Mouse (Mus musculus) bone marrow macrophage, adult 2 months (primary cell): ENCODE measurements around the gene Slco1c1. TPM values are rescaled to one million over a fixed set of nuclear protein-coding genes. Genes with fewer than 3 reads are reported as not detected.

Experiments used
- H3K27ac ChIP-seq: 2 replicates; pipeline ENCODE4 v1.5.1; 2012; ENCODE audit warnings: low read depth, low read length; ENCODE audit not compliant: insufficient read depth
- H3K4me1 ChIP-seq: 2 replicates; pipeline ENCODE4 v1.6.1; 2012; ENCODE audit warnings: low read length; ENCODE audit not compliant: control insufficient read depth, insufficient read depth
- H3K4me3 ChIP-seq: 2 replicates; pipeline ENCODE4 v1.5.1; 2012; ENCODE audit warnings: mild to moderate bottlenecking, low read length, moderate library complexity; ENCODE audit not compliant: insufficient read depth
- CTCF ChIP-seq: IDR thresholded peaks from 2 replicates; pipeline ENCODE4 v1.5.1; 2012; ENCODE audit warnings: low read depth, mild to moderate bottlenecking, low read length, moderate library complexity
- POLR2A ChIP-seq: IDR thresholded peaks from 2 replicates; pipeline ENCODE4 v1.6.1; 2012; ENCODE audit warnings: mild to moderate bottlenecking, low read depth, low read length, borderline replicate concordance
- polyA plus RNA-seq: library from polyadenylated mRNA; stranded (reverse); fragments of >200 nt; gene quantifications from 2 replicates; pipeline ENCODE4 v1.2.4, GENCODE M21; 2012; ENCODE audit not compliant: missing spikeins, insufficient read depth, insufficient read length

Gene Slco1c1
- polyA plus RNA-seq, 1 experiment, result not detected

GRCm38 (mm10) chr6:141522541-141522940, 1.6 kb upstream of the Slco1c1 start:
- Histone ChIP-seq H3K27ac (no peak overlapping the region), H3K4me1 (no peaks in the 10 kb centered on the region), H3K4me3 (no peak overlapping the region)
- TF ChIP-seq CTCF, result no peak
- TF ChIP-seq POLR2A, result no peak

DNA sequence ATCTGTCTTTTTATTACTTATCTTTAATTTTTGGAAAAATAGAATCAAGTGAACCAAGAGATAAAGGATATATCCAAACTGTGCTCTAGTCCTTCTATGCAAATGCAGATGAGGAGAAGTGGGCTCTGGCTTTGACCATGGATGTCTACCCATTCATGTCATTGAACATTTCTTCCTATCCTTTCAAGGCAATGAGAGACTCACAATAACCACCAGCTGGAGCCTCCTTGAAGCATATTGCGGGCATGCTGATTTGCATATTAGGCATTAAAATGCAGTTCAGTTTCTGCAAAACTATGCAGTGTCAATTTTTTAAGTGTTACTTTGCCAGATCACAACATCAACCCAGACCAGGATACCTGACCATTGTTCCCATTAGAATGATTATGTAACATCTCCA, 1.6 kb downstream of the Slco1c1 start:
- no peak for TF ChIP-seq CTCF
- no peak for TF ChIP-seq POLR2A
- Histone ChIP-seq H3K4me3 (no peak overlapping the region), H3K4me1 (no peaks in the 10 kb centered on the region), H3K27ac (no peak overlapping the region)

DNA sequence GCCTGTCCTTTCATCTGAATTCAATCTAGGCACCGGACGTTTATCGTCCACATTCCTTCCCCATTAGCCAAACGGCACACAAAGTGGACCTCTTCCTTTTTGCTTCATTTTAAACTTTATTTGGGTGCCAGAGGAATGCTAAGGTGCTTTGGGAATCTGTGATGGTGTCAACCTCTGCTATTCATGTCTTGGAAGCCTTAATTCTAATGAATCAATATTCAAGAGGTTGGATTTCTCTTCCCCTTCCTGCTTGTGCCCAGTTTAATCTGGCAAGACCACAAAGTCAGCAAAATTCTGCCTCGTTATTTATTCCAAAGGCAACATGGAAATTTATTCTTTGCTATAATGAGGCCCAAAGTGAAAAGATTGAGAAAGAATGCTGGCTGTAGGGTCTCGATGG, 6.7 kb downstream of the Slco1c1 start:
- H3K27ac ChIP-seq, result no peak overlapping the region
- no peak overlapping the region for H3K4me3 ChIP-seq
- TF ChIP-seq POLR2A (no peak), CTCF (no peak)
- no peaks in the 10 kb centered on the region for H3K4me1 ChIP-seq

GRCm38 (mm10) chr6:141537298-141537697, 13.1 kb downstream of the Slco1c1 start:
- Histone ChIP-seq H3K4me1 (no peaks in the 10 kb centered on the region), H3K27ac (no peak overlapping the region), H3K4me3 (no peak overlapping the region)
- no peak for TF ChIP-seq POLR2A
- TF ChIP-seq CTCF, result no peak

- TF ChIP-seq POLR2A (no peak), CTCF (no peak)
- no peak overlapping the region for H3K27ac ChIP-seq
- H3K4me3 ChIP-seq, result no peak overlapping the region
- no peaks in the 10 kb centered on the region for H3K4me1 ChIP-seq
Measured at GRCm38 (mm10) chr6:141541136-141541535, 17.0 kb downstream of the Slco1c1 start.

DNA sequence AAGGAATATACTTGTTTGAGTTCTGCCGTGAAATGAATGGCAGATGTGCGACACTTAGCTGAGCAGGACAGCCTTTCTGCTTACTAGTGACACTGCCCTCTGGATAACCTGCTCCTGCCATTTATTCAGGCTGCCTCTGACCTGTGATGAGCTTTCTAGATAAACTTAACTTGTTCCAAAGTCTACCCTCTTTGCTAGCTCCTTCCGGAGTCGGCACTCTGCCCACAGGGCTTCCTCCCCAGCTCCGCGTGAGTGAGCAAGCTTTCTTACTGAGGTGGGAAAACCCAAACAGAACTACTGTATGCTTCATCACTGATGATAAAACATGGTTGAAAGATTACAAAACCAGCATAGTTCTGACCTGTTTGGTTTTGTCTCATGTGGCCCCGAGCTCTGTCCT, 19.2 kb downstream of the Slco1c1 start:
- Histone ChIP-seq H3K27ac (no peak overlapping the region), H3K4me3 (no peak overlapping the region)
- TF ChIP-seq POLR2A (no peak), CTCF (no peak)

GRCm38 (mm10) chr6:141558118-141558517, 34.0 kb downstream of the Slco1c1 start:
- Histone ChIP-seq H3K4me3 (no peak overlapping the region), H3K4me1 (no peaks in the 10 kb centered on the region), H3K27ac (no peak overlapping the region)
- no peak for TF ChIP-seq POLR2A
- no peak for TF ChIP-seq CTCF

More for the DNA sequence above, 19.2 kb downstream of the Slco1c1 start:
- no peaks in the 10 kb centered on the region for H3K4me1 ChIP-seq

DNA sequence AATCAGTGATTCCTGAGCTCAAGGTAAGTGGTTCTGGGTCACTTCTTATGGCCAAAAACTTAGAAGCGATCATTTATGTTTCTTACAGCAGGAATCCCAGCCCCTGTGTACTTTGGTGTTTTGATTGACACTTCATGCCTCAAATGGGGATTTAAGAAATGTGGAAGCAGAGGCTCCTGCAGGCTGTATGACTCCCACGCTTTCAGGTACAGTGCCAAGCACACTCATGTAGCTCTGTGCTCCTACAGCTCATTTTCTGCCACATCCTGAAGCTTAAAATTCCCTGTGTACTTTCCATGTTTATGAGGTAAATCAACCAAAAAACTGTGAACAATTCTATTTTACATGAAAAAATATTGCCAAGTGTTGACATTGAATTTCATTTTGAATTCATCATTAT, 43.2 kb downstream of the Slco1c1 start:
- TF ChIP-seq CTCF (no peak), POLR2A (no peak)
- H3K4me1 ChIP-seq, result no peaks in the 10 kb centered on the region
- H3K27ac ChIP-seq, result no peak overlapping the region
- H3K4me3 ChIP-seq, result no peak overlapping the region

DNA sequence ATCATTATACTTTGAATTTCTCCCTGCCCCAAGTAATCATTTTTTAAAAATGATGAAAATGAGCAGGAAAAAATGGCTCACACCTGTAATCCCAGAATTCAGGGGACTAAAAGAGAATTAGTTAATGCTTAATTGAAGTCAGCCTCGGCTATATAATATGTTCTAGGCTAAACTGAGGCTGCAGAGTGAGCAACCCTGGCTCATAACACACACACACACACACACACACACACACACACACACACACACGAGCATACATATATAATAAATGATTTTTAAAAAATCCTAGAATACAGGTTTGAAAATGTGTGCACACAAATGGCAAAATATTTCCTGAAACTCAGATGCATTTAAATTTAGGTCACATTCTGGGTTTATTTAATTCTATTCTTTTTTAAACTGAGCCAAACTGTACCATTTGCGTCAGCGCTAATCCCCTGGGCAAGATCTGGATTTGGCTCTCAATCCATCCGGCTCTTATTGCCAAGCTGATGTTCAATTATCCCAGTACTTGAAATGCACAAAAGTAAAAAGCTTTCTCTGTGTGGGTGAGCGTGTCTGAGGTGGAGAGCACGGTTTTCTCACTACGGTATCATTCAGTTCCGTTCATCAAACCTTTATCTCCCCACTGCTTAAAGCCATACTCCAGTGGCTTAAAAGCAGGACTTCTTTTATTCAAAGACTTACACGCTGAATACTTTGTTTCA, 43.8 kb downstream of the Slco1c1 start:
- H3K4me3 ChIP-seq, result no peak overlapping the region
- no peak overlapping the region for H3K27ac ChIP-seq
- TF ChIP-seq CTCF (no peak), POLR2A (no peak)
- no peaks in the 10 kb centered on the region for H3K4me1 ChIP-seq

DNA sequence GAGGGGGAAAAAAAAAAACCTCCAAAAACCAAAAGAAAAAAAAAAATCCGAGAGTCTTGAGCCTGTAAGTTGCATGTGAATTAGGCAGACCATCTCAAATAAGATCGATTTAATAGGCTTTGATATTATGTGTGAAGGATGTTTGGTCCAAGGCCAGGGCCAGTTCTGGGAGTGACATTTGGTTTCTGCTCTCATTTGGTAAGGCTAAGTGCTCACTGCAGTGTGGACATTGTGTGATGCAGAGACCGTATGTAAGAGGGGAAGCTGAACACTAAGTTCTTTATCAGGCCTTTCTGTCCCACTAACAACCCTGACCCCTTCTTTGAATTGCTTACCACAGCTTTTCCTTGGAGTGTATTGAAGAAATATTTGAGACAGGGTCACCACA, 44.4 kb downstream of the Slco1c1 start:
- no peaks in the 10 kb centered on the region for H3K4me1 ChIP-seq
- TF ChIP-seq POLR2A (no peak), CTCF (no peak)
- no peak overlapping the region for H3K27ac ChIP-seq
- no peak overlapping the region for H3K4me3 ChIP-seq
